Mouse (Mus musculus) layer of hippocampus, adult 11-12 months (tissue): ENCODE results near the gene Rgs14.

Experiments
- DNase-seq: peaks from one replicate; pipeline ENCODE4 v3.0.0; 2022; ENCODE audit warnings: low spot score

Gene Rgs14

DNA sequence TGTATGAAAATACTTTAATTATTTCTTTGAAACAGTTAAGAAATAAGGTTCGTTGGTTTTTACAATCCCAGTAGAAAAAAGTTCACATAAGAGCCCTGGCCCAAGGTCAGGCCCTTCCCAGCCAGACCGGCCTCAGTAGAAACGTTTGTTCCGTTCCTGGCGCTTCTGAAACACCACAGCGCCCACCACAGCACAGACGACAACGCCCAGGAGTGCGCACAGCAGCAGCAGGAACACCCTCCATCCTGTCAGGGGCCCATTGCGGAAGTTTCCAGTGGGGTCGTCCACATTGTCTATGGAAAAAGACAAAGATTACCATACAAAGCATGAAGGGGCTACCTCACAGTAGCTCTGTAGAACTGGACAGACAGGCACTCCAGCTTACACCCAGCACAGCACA lies 22.8 kb upstream of the Rgs14 start:
- no peak for DNase-seq

GRCm38 (mm10) chr13:55361145-55361544 lies 8.4 kb upstream of the Rgs14 start:
- no peak for DNase-seq

GRCm38 (mm10) chr13:55361974-55362452 lies 7.5 kb upstream of the Rgs14 start:
- no peak for DNase-seq

DNA sequence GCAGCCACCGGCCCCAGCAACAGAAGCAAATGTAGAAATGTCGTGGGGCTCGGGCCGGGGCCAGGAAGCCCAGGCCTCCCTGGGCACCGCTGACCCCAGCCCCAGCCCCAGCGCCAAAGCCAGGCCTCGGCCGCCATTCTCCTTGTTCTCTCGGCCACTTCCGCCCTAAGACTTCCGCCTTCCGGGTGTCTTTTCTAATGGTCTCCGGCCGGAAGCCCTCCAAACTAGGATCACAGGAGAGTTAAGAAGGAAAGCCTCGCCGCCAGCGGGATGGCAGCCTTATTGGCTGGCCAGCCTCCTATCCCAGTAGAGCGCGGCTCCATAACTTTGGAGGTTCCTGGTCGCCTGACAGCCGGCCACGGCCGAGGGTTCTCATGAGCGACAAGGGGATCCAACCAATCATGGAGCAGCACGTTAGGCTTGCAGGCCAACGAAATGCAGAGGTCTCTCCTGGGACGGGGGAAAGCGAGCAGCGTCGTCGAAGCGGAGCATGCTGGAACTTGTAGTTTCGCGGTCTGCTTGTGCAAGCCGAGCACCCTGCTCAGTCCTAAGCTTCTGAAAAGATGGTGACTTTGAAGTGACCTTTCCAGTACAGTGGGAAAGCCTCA lies 7.0 kb upstream of the Rgs14 start, which contains the start of gene Lman2:
Gene Lman2 (minus strand): TSS at position 331 of the 608 bp plus-strand sequence.
- DNase-seq = peak; percentile 98

DNA sequence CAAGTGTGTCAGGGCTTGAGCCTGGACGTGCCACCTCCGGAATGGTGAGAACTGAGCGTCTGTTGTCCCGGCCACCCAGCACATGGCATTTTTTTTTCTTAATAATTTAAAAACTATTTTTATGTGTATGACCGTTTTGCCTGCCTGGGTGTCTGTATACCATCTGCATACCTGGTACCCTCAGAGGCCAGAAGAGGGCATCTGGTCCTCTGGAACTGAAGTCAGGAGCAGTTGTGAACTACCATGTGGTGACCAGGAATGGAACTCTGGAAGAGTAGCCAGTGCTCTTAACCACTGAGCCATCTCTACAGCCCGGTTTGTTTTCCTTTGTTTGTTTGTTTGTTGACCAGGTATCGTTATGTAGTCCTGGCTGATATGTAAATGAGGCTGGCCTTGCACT lies 1.1 kb upstream of the Rgs14 start:
- no peak for DNase-seq

DNA sequence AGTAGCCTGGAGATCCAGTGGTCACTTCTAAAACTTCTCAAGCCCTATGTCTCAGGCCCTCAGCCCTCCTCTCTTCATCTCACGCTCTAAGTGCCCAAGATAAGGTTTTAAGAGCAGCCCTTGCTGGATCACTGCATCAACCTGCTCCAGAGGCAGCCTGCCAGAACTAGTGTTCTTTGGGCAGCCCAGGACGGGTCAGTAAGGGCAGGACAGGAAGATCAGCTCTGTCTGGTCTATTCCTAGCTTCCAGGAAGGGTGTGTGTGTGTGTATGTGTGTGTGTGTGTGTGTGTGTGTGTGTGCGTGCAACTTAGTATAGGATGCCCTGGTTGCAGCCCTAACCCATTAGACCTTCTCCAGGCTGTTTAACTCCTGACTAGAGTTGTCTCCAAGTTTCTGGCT lies 702 bp downstream of the Rgs14 start:
- no peak for DNase-seq

GRCm38 (mm10) chr13:55371007-55371681 lies 1.6 kb downstream of the Rgs14 start:
- peak; percentile 75 for DNase-seq

GRCm38 (mm10) chr13:55371740-55372139 lies 2.2 kb downstream of the Rgs14 start:
- no peak for DNase-seq

DNA sequence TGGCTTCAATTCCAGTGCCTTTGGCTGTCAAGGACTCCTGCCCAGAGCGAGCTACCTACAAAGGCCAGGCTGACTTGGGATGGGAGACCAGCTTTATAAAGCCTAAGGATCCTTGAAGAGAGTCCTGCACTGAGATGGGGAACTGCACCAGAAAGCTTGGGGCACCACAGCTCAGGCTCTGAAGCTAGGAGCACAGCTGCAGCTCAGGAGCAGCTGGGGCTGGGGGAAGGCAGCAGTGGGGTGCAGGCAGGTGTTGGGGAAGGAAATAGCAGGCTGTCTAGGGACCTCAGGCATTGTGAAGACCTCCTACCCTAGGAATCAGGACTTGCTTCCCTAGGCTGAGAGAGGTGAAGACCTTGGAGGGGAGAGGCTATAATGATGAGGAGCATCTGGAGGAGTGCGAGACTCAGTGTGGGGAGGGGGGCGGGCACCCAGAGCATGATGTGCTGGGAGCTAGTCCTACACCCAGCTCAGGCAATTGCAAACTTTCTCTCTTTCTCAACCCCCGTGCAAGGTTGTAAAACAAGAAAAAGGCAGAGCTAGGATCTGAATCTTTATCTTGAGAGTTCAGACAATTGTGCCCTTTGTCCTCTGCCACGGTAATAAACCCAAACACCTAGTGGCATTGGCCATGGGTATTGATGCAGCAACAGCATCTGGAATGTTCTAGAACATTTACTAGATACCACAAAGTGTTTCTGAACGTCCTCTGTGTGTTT lies 4.8 kb downstream of the Rgs14 start:
- no peak for DNase-seq

- no peak for DNase-seq
Observed at GRCm38 (mm10) chr13:55375877-55376276, 6.3 kb downstream of the Rgs14 start.

GRCm38 (mm10) chr13:55378907-55379580 lies 9.5 kb downstream of the Rgs14 start:
- DNase-seq = no peak

DNA sequence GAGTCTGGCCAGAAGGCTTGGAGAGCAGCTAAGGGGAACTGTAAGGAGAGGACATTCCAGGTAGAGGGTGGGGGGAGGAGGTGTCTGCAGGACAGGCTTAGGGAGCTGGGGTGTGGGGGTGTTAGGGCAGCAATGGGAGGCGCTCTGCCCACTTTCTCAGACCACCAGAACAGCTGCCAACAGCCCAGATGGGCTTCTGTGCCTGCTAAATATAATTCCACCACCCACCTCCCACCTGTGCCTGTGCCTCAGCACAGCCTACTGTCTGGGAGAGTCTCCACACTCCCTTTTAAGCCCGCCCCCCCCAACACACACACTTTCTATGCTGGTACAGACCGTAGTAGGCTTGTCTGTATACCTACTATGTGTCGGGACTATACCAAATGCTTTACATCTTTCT lies 12.3 kb downstream of the Rgs14 start:
- peak; percentile 80 for DNase-seq

- DNase-seq = no peak
Observed at GRCm38 (mm10) chr13:55390644-55391043, 21.1 kb downstream of the Rgs14 start.

DNA sequence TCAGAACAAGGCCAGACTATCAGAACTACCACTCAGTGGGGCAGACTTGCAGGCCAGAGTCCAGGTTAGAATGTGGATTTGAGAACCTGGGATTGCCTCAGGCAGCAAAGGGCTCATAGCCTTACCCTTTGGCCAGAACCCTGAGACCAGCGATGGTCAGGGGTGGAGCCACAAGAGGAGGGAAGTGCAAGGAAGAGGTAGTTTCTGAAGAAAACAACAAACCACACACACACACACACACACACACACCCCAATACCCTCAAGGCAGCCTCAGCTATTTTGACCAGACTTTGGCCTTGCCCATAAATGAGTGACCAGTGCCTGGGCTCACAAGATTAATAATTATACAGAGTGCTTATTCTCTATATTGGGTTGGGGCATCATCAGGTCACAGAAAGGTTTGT lies 22.1 kb downstream of the Rgs14 start:
- DNase-seq = no peak

DNA sequence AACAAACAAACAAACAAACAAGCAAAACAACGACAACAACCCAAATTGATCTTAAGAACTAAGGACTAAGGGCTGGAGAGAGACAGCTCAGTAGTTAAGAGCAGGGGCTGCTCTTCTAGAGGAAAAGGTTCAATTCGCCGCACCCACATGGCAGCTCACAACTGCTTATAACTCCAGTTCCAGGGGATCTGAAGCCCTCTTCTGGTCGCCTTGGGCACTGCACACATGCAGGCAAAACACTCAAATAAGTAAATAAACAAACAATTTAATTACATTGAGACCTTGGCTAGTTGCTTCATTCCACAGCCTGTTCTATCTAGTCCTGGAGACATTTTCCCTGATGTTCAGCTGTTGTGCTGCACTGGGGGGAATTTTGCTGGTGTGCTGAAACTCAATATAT lies 23.4 kb downstream of the Rgs14 start:
- DNase-seq = no peak

- DNase-seq = no peak
Observed at GRCm38 (mm10) chr13:55398088-55398487, 28.6 kb downstream of the Rgs14 start, which contains the start of gene Slc34a1. Gene Slc34a1, plus strand, starts transcription at chr13:55398187.

GRCm38 (mm10) chr13:55399300-55400038 lies 29.9 kb downstream of the Rgs14 start:
- DNase-seq = no peak

DNA sequence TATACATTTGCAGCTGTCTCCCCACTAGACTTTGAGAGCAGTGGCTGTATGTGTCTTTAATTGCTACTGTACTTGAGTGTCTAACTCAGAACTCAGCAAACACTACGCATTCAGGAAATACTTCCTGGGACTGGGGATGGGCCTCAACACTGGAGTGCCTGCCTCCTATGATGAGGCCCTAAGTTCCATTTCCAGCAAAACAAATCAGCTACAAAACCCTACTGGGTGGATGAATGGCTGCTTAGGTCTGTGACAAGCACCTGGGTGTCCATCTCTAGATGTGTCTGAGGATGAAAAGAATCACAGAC lies 30.5 kb downstream of the Rgs14 start:
- no peak for DNase-seq

DNA sequence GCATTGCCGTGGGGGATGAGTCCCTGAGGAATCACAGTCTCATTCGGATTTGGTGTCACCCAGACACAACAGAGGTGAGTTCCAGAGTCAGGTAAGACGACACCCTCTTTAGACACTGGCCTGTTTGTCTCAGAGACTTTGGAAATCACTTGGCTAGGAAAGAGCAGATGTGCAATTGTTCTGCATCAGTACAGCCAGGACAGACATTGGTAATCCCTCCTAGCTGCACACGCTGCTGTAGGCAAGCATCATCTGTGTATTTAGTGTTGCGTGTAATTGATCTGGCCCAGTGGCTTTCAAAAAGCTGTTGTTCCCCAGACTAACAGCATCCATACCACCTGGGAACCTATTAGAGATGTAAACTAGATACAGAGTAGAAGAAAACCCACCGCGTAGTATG lies 33.7 kb downstream of the Rgs14 start:
- DNase-seq = no peak

DNA sequence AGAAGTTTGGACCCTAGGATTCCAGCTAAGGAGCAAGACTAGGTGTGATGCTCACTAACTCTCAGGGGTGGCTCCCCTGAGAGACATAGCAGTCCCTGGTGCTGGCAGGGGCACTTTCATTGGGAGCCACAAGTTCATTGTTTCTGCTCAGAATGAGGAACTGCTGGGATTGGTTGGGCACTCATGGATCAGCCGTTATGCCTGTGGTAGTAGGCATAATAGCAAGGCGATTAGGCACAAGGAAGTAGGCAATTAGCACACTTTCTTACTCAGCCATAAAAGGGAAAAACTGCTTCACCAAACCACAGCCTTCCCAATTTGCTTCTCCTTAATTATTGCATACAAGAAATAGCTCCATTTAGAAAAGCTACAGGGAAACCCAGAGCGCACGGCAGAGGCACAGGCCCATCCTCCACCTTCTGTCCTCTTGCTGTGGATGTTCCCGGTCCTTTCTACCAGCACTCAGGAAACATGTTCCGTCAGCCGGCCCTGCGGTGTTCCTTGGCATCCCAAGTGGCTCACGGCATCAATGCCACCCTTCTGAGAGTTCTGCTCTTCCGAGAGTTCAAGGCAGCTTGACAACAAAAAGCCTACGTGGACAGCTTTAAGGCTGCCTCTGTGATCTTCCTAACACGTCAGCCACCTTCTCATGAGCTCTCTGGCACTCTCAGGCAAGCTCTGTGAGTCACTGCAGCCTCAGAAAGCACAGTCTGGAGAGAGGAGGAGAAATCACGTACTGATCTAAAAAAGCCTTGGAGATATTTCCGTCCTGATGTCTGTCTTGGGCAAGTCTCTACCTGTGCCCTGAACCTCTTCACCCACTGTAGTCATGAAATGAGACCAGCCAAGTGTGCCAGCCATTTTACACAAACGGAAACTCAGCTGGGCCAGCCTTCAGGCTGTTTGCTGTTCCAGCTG lies 34.7 kb downstream of the Rgs14 start:
- no peak for DNase-seq
